Mouse (Mus musculus): Measurements from ENCODE around the gene Cpd. TPM values are rescaled to one million over a fixed set of nuclear protein-coding genes. Genes with fewer than 3 reads are reported as not detected.

The Cpd gene
- polyA plus RNA-seq, 1 experiment from 2014 or later = 20.9 TPM

DNA sequence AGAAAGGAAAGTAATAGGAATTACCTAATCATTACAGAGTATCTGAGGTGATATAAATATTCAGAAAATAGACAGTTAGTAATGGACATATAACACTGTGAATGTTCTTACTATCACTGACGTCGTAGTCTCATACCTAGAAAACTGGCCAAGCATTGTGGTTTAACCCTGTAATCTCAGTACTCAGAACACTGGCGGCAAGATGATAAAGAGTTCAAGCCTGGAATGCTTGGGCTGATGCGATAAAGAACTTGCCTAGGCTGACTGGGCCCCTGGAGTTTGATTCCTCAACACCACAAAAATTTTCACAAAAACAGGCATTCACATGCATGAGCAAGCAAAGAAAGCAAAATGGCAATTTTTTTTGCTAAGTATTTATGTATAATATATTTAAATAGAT lies 8.2 kb downstream of the Cpd start:
- Histone ChIP-seq H3K27me3 (replicated peaks; ENCODE audit: control insufficient read depth, insufficient read depth, low read length) (no peaks in the 10 kb centered on the region), H3K27ac (ENCODE audit: low read depth) (no peak overlapping the region), H3K4me1 (replicated peaks; ENCODE audit: control insufficient read depth, insufficient read depth, low read length) (peaks cover 15% of the 10 kb centered on the region), H3K4me2 (ENCODE audit: low read length) (no peak overlapping the region), H3K36me3 (ENCODE audit: control insufficient read depth, insufficient read depth, low read length) (peaks cover 16% of the 10 kb centered on the region; the same call in 1 of the 2 replicates), H3K4me3 (ENCODE audit: low read depth, low read length) (no peak overlapping the region), H3K9me3 (ENCODE audit: control insufficient read depth, low read length) (no peaks in the 10 kb centered on the region), H3K9ac (ENCODE audit: low read length) (no peak overlapping the region)
- ATAC-seq (replicated peaks; ENCODE audit: low FRiP score, low TSS enrichment, low read depth) (no peak), DNase-seq (ENCODE audit: low spot score) (peak; percentile 12)
- WGBS = 87% methylated on average over 4 of the region's 4 CpGs

DNA sequence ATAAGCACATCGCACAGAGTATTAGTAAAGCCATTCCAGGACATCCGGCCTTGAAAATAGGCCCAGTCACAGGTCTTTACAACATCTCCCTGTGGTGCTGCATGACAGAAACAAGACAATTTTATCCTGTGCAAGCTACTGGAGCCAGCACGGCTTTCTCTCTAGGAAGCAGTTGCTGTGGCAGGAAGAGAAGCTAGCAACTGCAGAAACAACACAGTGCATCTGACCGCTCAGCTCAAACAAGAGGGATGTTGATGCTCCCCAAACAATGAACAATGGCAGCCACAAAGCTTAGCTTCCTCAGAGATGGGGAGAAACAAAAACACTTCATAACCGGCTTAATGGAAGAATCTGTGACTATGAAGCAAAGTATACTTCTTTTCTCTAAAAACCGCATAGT lies 10.5 kb downstream of the Cpd start:
- ATAC-seq (replicated peaks; ENCODE audit: low FRiP score, low TSS enrichment, low read depth) (no peak), DNase-seq (ENCODE audit: low spot score) (peak; percentile 49)
- H3K4me1 ChIP-seq (replicated peaks; ENCODE audit: control insufficient read depth, insufficient read depth, low read length) = 0 out of 2 replicates have a peak, but pooled peaks cover 3% of the 10 kb centered on the region
- H3K27me3 ChIP-seq (replicated peaks; ENCODE audit: control insufficient read depth, insufficient read depth, low read length) = no peaks in the 10 kb centered on the region
- no peaks in the 10 kb centered on the region for H3K9me3 ChIP-seq (ENCODE audit: control insufficient read depth, low read length)
- H3K4me3 ChIP-seq (ENCODE audit: low read depth, low read length) = no peak overlapping the region
- H3K36me3 ChIP-seq (ENCODE audit: control insufficient read depth, insufficient read depth, low read length) = peaks cover 16% of the 10 kb centered on the region; the same call in 1 of the 2 replicates
- peak overlapping the region; percentile 43; the same call in 1 of the 2 replicates for H3K27ac ChIP-seq (ENCODE audit: low read depth)
- no peak overlapping the region for H3K9ac ChIP-seq (ENCODE audit: low read length)
- no peak overlapping the region for H3K4me2 ChIP-seq (ENCODE audit: low read length)
- 73% methylated on average over 6 of the region's 6 CpGs for WGBS

DNA sequence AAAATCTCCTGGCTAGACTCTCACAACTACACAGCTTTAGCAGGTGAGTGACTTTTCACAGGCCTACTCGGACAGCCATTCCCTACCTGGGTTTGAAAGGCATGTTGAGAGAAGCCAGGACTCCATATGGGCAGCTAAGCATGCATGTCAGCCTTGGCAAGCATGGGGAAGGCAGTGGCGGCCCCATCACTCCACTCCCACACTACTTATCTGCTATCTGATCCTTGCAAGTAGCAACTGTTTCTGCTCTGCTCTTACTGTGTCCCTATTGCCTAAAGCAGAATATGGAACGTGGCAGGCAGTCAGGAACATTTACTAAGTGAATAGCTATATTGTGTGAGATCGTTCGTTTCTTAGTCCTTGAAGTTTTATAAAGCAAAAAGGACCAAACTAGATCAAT lies 10.9 kb downstream of the Cpd start:
- Histone ChIP-seq H3K4me3 (ENCODE audit: low read depth, low read length) (no peak overlapping the region), H3K27ac (ENCODE audit: low read depth) (peak overlapping the region; percentile 43; the same call in 1 of the 2 replicates), H3K9ac (ENCODE audit: low read length) (no peak overlapping the region), H3K27me3 (replicated peaks; ENCODE audit: control insufficient read depth, insufficient read depth, low read length) (no peaks in the 10 kb centered on the region), H3K9me3 (ENCODE audit: control insufficient read depth, low read length) (no peaks in the 10 kb centered on the region), H3K4me2 (ENCODE audit: low read length) (no peak overlapping the region), H3K4me1 (replicated peaks; ENCODE audit: control insufficient read depth, insufficient read depth, low read length) (0 out of 2 replicates have a peak, but pooled peaks cover 3% of the 10 kb centered on the region), H3K36me3 (ENCODE audit: control insufficient read depth, insufficient read depth, low read length) (peaks cover 16% of the 10 kb centered on the region; the same call in 1 of the 2 replicates)
- WGBS = 66% methylated on average over 5 of the region's 5 CpGs
- ATAC-seq (replicated peaks; ENCODE audit: low FRiP score, low TSS enrichment, low read depth) (no peak), DNase-seq (ENCODE audit: low spot score) (peak; percentile 39)

GRCm38 (mm10) chr11:76834665-76835064 lies 12.2 kb downstream of the Cpd start:
- 70% methylated on average over 1 of the region's 1 CpGs for WGBS
- Histone ChIP-seq H3K27ac (ENCODE audit: low read depth) (no peak overlapping the region), H3K36me3 (ENCODE audit: control insufficient read depth, insufficient read depth, low read length) (peaks cover 9% of the 10 kb centered on the region; the same call in 1 of the 2 replicates), H3K4me1 (replicated peaks; ENCODE audit: control insufficient read depth, insufficient read depth, low read length) (0 out of 2 replicates have a peak, but pooled peaks cover 3% of the 10 kb centered on the region), H3K27me3 (replicated peaks; ENCODE audit: control insufficient read depth, insufficient read depth, low read length) (no peaks in the 10 kb centered on the region), H3K4me2 (ENCODE audit: low read length) (no peak overlapping the region), H3K4me3 (ENCODE audit: low read depth, low read length) (no peak overlapping the region), H3K9ac (ENCODE audit: low read length) (no peak overlapping the region), H3K9me3 (ENCODE audit: control insufficient read depth, low read length) (no peaks in the 10 kb centered on the region)
- ATAC-seq (replicated peaks; ENCODE audit: low FRiP score, low TSS enrichment, low read depth) (no peak), DNase-seq (ENCODE audit: low spot score) (no peak)

DNA sequence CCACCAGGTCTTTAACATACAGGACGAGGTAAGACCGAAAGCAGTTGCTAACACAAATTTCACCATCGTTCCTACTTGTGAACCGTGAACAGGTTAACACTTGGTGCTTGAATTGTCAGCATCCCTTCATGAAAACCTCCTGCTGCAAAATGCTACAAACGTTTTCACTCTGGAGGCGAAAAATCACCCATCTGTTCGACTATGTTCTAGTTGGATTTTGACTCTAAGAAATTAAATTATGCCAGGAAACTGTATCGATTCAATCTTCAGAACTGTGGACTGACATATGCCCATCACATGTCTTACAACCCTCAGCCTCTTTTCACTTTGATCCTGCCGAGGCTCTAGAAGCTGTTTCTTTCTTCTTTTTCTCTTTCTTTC lies 21.9 kb downstream of the Cpd start:
- H3K4me1 ChIP-seq (replicated peaks; ENCODE audit: control insufficient read depth, insufficient read depth, low read length) = peaks cover 19% of the 10 kb centered on the region; the same call in 1 of the 2 replicates
- DNase-seq (ENCODE audit: low spot score) (no peak), ATAC-seq (replicated peaks; ENCODE audit: low FRiP score, low TSS enrichment, low read depth) (no peak)
- no peaks in the 10 kb centered on the region for H3K36me3 ChIP-seq (ENCODE audit: control insufficient read depth, insufficient read depth, low read length)
- 85% methylated on average over 9 of the region's 9 CpGs for WGBS
- H3K9me3 ChIP-seq (ENCODE audit: control insufficient read depth, low read length) = no peaks in the 10 kb centered on the region
- H3K4me3 ChIP-seq (ENCODE audit: low read depth, low read length) = no peak overlapping the region
- H3K27me3 ChIP-seq (replicated peaks; ENCODE audit: control insufficient read depth, insufficient read depth, low read length) = no peaks in the 10 kb centered on the region
- no peak overlapping the region for H3K27ac ChIP-seq (ENCODE audit: low read depth)
- no peak overlapping the region for H3K4me2 ChIP-seq (ENCODE audit: low read length)
- H3K9ac ChIP-seq (ENCODE audit: low read length) = no peak overlapping the region

GRCm38 (mm10) chr11:76824238-76824884 lies 22.5 kb downstream of the Cpd start:
- no peaks in the 10 kb centered on the region for H3K36me3 ChIP-seq (ENCODE audit: control insufficient read depth, insufficient read depth, low read length)
- H3K9me3 ChIP-seq (ENCODE audit: control insufficient read depth, low read length) = no peaks in the 10 kb centered on the region
- H3K27ac ChIP-seq (ENCODE audit: low read depth) = no peak overlapping the region
- ATAC-seq (replicated peaks; ENCODE audit: low FRiP score, low TSS enrichment, low read depth) (no peak), DNase-seq (ENCODE audit: low spot score) (no peak)
- H3K4me3 ChIP-seq (ENCODE audit: low read depth, low read length) = no peak overlapping the region
- H3K4me1 ChIP-seq (replicated peaks; ENCODE audit: control insufficient read depth, insufficient read depth, low read length) = peaks cover 19% of the 10 kb centered on the region; the same call in 1 of the 2 replicates
- no peak overlapping the region for H3K4me2 ChIP-seq (ENCODE audit: low read length)
- H3K27me3 ChIP-seq (replicated peaks; ENCODE audit: control insufficient read depth, insufficient read depth, low read length) = no peaks in the 10 kb centered on the region
- WGBS = 68% methylated on average over 7 of the region's 7 CpGs
- H3K9ac ChIP-seq (ENCODE audit: low read length) = no peak overlapping the region

GRCm38 (mm10) chr11:76823641-76824040 lies 23.2 kb downstream of the Cpd start:
- ATAC-seq (replicated peaks; ENCODE audit: low FRiP score, low TSS enrichment, low read depth) (no peak), DNase-seq (ENCODE audit: low spot score) (no peak)
- 81% methylated on average over 3 of the region's 3 CpGs for WGBS
- H3K4me1 ChIP-seq (replicated peaks; ENCODE audit: control insufficient read depth, insufficient read depth, low read length) = peaks cover 19% of the 10 kb centered on the region; the same call in 1 of the 2 replicates
- no peak overlapping the region for H3K4me2 ChIP-seq (ENCODE audit: low read length)
- no peak overlapping the region for H3K9ac ChIP-seq (ENCODE audit: low read length)
- H3K4me3 ChIP-seq (ENCODE audit: low read depth, low read length) = no peak overlapping the region
- no peaks in the 10 kb centered on the region for H3K27me3 ChIP-seq (replicated peaks; ENCODE audit: control insufficient read depth, insufficient read depth, low read length)
- no peaks in the 10 kb centered on the region for H3K9me3 ChIP-seq (ENCODE audit: control insufficient read depth, low read length)
- no peaks in the 10 kb centered on the region for H3K36me3 ChIP-seq (ENCODE audit: control insufficient read depth, insufficient read depth, low read length)
- H3K27ac ChIP-seq (ENCODE audit: low read depth) = no peak overlapping the region

DNA sequence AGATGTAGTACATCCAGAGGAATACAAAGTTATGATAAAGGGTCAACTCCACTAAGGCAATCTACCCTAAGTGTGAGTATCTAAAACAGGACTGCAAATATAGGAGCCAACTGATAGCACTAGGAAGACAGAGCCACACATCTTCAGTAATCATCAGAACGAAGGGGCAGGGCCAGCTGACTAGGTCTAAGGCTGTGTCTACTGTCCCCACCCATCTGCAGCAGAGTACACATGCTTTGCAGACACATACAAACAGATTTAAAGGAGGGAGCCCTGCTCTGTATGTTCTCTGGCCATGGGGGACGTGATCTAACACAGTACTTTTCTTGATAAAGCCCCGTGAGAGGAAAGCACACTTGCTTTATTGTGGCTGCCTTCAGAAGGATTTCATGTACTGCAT lies 25.5 kb downstream of the Cpd start:
- Histone ChIP-seq H3K4me2 (ENCODE audit: low read length) (no peak overlapping the region), H3K4me3 (ENCODE audit: low read depth, low read length) (no peak overlapping the region), H3K36me3 (ENCODE audit: control insufficient read depth, insufficient read depth, low read length) (no peaks in the 10 kb centered on the region), H3K4me1 (replicated peaks; ENCODE audit: control insufficient read depth, insufficient read depth, low read length) (peaks cover 8% of the 10 kb centered on the region; the same call in 1 of the 2 replicates), H3K27ac (ENCODE audit: low read depth) (no peak overlapping the region), H3K27me3 (replicated peaks; ENCODE audit: control insufficient read depth, insufficient read depth, low read length) (no peaks in the 10 kb centered on the region), H3K9ac (ENCODE audit: low read length) (no peak overlapping the region), H3K9me3 (ENCODE audit: control insufficient read depth, low read length) (no peaks in the 10 kb centered on the region)
- ATAC-seq (replicated peaks; ENCODE audit: low FRiP score, low TSS enrichment, low read depth) = no peak
- WGBS = 70% methylated on average over 3 of the region's 3 CpGs
- DNase-seq (ENCODE audit: low spot score) = no peak

DNA sequence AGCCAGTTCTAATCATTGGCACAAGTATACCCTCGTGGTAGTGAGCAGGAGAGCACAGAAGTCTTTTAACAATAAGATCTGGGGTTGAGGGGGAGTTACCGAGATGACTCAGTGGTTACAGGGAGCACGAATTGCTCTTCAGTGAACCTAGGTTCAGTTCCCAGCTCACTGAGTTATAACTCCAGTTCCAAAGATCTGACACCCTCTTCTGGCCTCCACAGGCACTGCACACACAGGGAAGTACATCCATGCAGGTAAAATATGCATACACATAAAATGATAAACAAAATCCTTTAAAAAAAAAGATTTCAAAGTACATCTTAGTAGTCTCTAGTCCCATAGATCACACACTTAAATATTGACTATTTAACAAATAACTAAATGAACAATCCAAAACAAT lies 29.2 kb downstream of the Cpd start:
- no peaks in the 10 kb centered on the region for H3K36me3 ChIP-seq (ENCODE audit: control insufficient read depth, insufficient read depth, low read length)
- no peaks in the 10 kb centered on the region for H3K4me1 ChIP-seq (replicated peaks; ENCODE audit: control insufficient read depth, insufficient read depth, low read length)
- no peak overlapping the region for H3K4me2 ChIP-seq (ENCODE audit: low read length)
- 88% methylated on average over 3 of the region's 3 CpGs for WGBS
- DNase-seq (ENCODE audit: low spot score) (no peak), ATAC-seq (replicated peaks; ENCODE audit: low FRiP score, low TSS enrichment, low read depth) (no peak)
- H3K27me3 ChIP-seq (replicated peaks; ENCODE audit: control insufficient read depth, insufficient read depth, low read length) = no peaks in the 10 kb centered on the region
- H3K4me3 ChIP-seq (ENCODE audit: low read depth, low read length) = no peak overlapping the region
- no peak overlapping the region for H3K27ac ChIP-seq (ENCODE audit: low read depth)
- H3K9ac ChIP-seq (ENCODE audit: low read length) = no peak overlapping the region
- H3K9me3 ChIP-seq (ENCODE audit: control insufficient read depth, low read length) = no peaks in the 10 kb centered on the region
